Mouse (Mus musculus) lung, adult 2 months (tissue): ENCODE data around the gene Mrpl19. TPM values are rescaled to one million over a fixed set of nuclear protein-coding genes. Genes with fewer than 3 reads are reported as not detected.

ENCODE experiments used
- DNase-seq: peaks from one replicate; pipeline ENCODE4 v3.0.0; 2022
- H3K4me1 ChIP-seq: fragments of 200-500 bp; 2 replicates; pipeline ENCODE4 v1.6.1; 2011; ENCODE audit warnings: low read length; ENCODE audit not compliant: control insufficient read depth, insufficient read depth
- H3K4me3 ChIP-seq: fragments of 200-500 bp; replicated peaks from 2 replicates; pipeline ENCODE3; 2011; ENCODE audit warnings: low read depth, mild to moderate bottlenecking, control low read depth, low read length; ENCODE audit errors: extremely low read depth
- CTCF ChIP-seq: fragments of 200-500 bp; IDR thresholded peaks from 2 replicates; pipeline ENCODE4 v1.5.1; 2011; ENCODE audit warnings: mild to moderate bottlenecking, low read length, control low read depth; ENCODE audit not compliant: insufficient read depth
- POLR2A ChIP-seq: fragments of 200-500 bp; IDR thresholded peaks from 2 replicates; pipeline ENCODE4 v1.6.1; 2011; ENCODE audit warnings: low read depth, mild to moderate bottlenecking, control low read depth, low read length, borderline replicate concordance; ENCODE audit errors: extremely low read depth
- WGBS: fragments of 180-500 bp; shearing (Covaris S2); methylation state at CpG from one replicate; pipeline ENCODE4 v1.1.7; 2018; 5-methylcytosine and 5-hydroxymethylcytosine counted together
- polyA plus RNA-seq: library from polyadenylated mRNA; depleted of rRNA; stranded (reverse); fragments of >200 nt; gene quantifications from 2 replicates; pipeline ENCODE4 v1.2.3, GENCODE M21; 2012; rRNA removed

Gene Mrpl19
- 2.0 and 2.8 TPM in 2 replicates for polyA plus RNA-seq

- no peak for TF ChIP-seq CTCF
- TF ChIP-seq POLR2A: peak; percentile 13; the same call in 1 of the 2 replicates
- Histone ChIP-seq H3K4me3 (peak within 1 kb of the TSS; percentile 90), H3K4me1 (peaks cover 4% of the 10 kb centered on the region)
- DNase-seq: peak; percentile 94
- WGBS: 1% methylated on average over 44 of the region's 44 CpGs
These were observed at the start of gene Mrpl19 for GRCm38 (mm10) chr6:81965296-81966067. TSS of gene Mrpl19 (minus strand) at chr6:81965958.

GRCm38 (mm10) chr6:82012392-82012791 is 46.6 kb upstream of the Mrpl19 start:
- Histone ChIP-seq H3K4me3 (no peak overlapping the region), H3K4me1 (no peaks in the 10 kb centered on the region)
- no peak for TF ChIP-seq POLR2A
- no peak for TF ChIP-seq CTCF
- DNase-seq: no peak
- 58% methylated on average over 1 of the region's 1 CpGs for WGBS

- DNase-seq: peak; percentile 15
- Histone ChIP-seq H3K4me3 (no peak overlapping the region), H3K4me1 (peaks cover 6% of the 10 kb centered on the region; the same call in 1 of the 2 replicates)
- TF ChIP-seq CTCF: no peak
- TF ChIP-seq POLR2A: no peak
- WGBS: 36% methylated on average over 20 of the region's 20 CpGs
These were observed 24.5 kb upstream of the Mrpl19 start for GRCm38 (mm10) chr6:81990049-81990810.

- TF ChIP-seq POLR2A (no peak), CTCF (no peak)
- H3K4me1 ChIP-seq: peaks cover 6% of the 10 kb centered on the region; the same call in 1 of the 2 replicates
- no peak for DNase-seq
- 92% methylated on average over 5 of the region's 5 CpGs for WGBS
- no peak overlapping the region for H3K4me3 ChIP-seq
These were observed 22.6 kb upstream of the Mrpl19 start for GRCm38 (mm10) chr6:81988341-81988740.

GRCm38 (mm10) chr6:81987580-81987979 is 21.8 kb upstream of the Mrpl19 start:
- peaks cover 6% of the 10 kb centered on the region; the same call in 1 of the 2 replicates for H3K4me1 ChIP-seq
- H3K4me3 ChIP-seq: no peak overlapping the region
- TF ChIP-seq POLR2A: no peak
- TF ChIP-seq CTCF: no peak
- DNase-seq: peak; percentile 24
- WGBS: 75% methylated on average over 3 of the region's 3 CpGs

GRCm38 (mm10) chr6:81987010-81987409 is 21.3 kb upstream of the Mrpl19 start:
- 5% methylated on average over 9 of the region's 9 CpGs for WGBS
- peak; percentile 81 for DNase-seq
- peaks cover 6% of the 10 kb centered on the region; the same call in 1 of the 2 replicates for H3K4me1 ChIP-seq
- H3K4me3 ChIP-seq: no peak overlapping the region
- TF ChIP-seq CTCF (peak; percentile 76), POLR2A (no peak)

GRCm38 (mm10) chr6:81986599-81986998 is 20.8 kb upstream of the Mrpl19 start:
- Histone ChIP-seq H3K4me1 (peaks cover 6% of the 10 kb centered on the region; the same call in 1 of the 2 replicates), H3K4me3 (no peak overlapping the region)
- 22% methylated on average over 5 of the region's 5 CpGs for WGBS
- no peak for DNase-seq
- no peak for TF ChIP-seq POLR2A
- TF ChIP-seq CTCF: no peak

GRCm38 (mm10) chr6:81986171-81986570 is 20.4 kb upstream of the Mrpl19 start:
- DNase-seq: no peak
- WGBS: 85% methylated on average over 8 of the region's 8 CpGs
- Histone ChIP-seq H3K4me1 (peaks cover 6% of the 10 kb centered on the region; the same call in 1 of the 2 replicates), H3K4me3 (no peak overlapping the region)
- TF ChIP-seq POLR2A (no peak), CTCF (no peak)

GRCm38 (mm10) chr6:81979286-81979685 is 13.5 kb upstream of the Mrpl19 start:
- 88% methylated on average over 4 of the region's 4 CpGs for WGBS
- no peak for TF ChIP-seq POLR2A
- TF ChIP-seq CTCF: no peak
- no peak for DNase-seq
- H3K4me3 ChIP-seq: no peak overlapping the region
- H3K4me1 ChIP-seq: no peaks in the 10 kb centered on the region
